Mouse (Mus musculus): Measurements from ENCODE around the gene Hsd11b1.

DNA sequence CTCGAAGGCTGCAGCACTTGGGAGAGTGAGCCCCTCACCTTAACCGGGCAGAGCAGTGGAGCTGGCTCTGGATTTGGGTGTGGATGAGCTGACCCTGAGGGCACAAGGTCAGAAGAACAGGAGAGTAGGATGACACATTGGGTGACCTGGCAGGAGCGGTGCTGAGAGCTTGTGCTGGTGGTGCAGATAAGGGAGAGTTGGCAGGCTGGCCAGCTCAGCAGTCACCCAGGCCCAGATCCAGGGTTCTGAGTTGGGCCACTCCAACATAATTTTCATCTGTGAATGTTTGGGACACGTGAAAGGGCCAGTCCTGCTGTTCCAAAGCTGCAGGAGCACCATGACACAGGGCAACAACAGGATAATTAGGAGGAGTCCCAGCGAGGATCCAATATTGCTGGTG, 52.5 kb downstream of the Hsd11b1 start:
- no peak for TF ChIP-seq CTCF (IDR thresholded peaks at IDR 0.05; ENCODE audit: borderline replicate concordance, insufficient read depth, low read length)
- TF ChIP-seq POLR2A (IDR thresholded peaks at IDR 0.05; ENCODE audit: low read depth, low read length) = no peak
